Mouse (Mus musculus): ENCODE data around the gene Creb3l2. TPM values are rescaled to one million over a fixed set of nuclear protein-coding genes. Genes with fewer than 3 reads are reported as not detected.
A peak's percentile ranks its signal among the peaks of the same experiment; 100 is the strongest.

Creb3l2 gene
- polyA plus RNA-seq (2015; fragmentation: Nextera tagmentation; extraction: Ambion mirVana), result 4.1 and 4.6 TPM in 2 replicates

GRCm38 (mm10) chr6:37442041-37442667 is at the start of gene Creb3l2:
Creb3l2 (minus strand) TSS chr6:37442146.
- Histone ChIP-seq H3K4me3 (peak within 1 kb of the TSS; percentile 77), H3K4me1 (replicated peaks) (peaks cover 14% of the 10 kb centered on the region), H3K4me2 (peak within 1 kb of the TSS; percentile 88), H3K9ac (peak within 1 kb of the TSS; percentile 75), H3K9me3 (no peaks in the 10 kb centered on the region), H3K36me3 (no peaks in the 10 kb centered on the region), H3K27me3 (peaks cover 11% of the 10 kb centered on the region; the same call in 1 of the 2 replicates), H3K27ac (peak within 1 kb of the TSS; percentile 78)
- WGBS, result under 1% methylated on average over 33 of the region's 33 CpGs
- peak; percentile 99 for ATAC-seq (ENCODE audit: low FRiP score)

GRCm38 (mm10) chr6:37486502-37486901 is 44.6 kb upstream of the Creb3l2 start:
- no peaks in the 10 kb centered on the region for H3K27me3 ChIP-seq
- no peaks in the 10 kb centered on the region for H3K9me3 ChIP-seq
- ATAC-seq (ENCODE audit: low FRiP score), result no peak
- H3K4me3 ChIP-seq, result no peak overlapping the region
- H3K4me1 ChIP-seq (replicated peaks), result no peaks in the 10 kb centered on the region
- no peak overlapping the region for H3K27ac ChIP-seq
- H3K36me3 ChIP-seq, result no peaks in the 10 kb centered on the region
- no peak overlapping the region for H3K9ac ChIP-seq
- H3K4me2 ChIP-seq, result no peak overlapping the region
- WGBS, result 93% methylated on average over 4 of the region's 4 CpGs

GRCm38 (mm10) chr6:37484588-37485070 is 42.7 kb upstream of the Creb3l2 start:
- no peak overlapping the region for H3K4me3 ChIP-seq

GRCm38 (mm10) chr6:37483262-37483661 is 41.3 kb upstream of the Creb3l2 start:
- Histone ChIP-seq H3K9me3 (no peaks in the 10 kb centered on the region), H3K4me2 (no peak overlapping the region), H3K27ac (no peak overlapping the region), H3K4me3 (no peak overlapping the region), H3K9ac (no peak overlapping the region), H3K4me1 (replicated peaks) (no peaks in the 10 kb centered on the region), H3K36me3 (no peaks in the 10 kb centered on the region), H3K27me3 (no peaks in the 10 kb centered on the region)
- 48% methylated on average over 5 of the region's 5 CpGs for WGBS
- ATAC-seq (ENCODE audit: low FRiP score), result no peak

More at GRCm38 (mm10) chr6:37484588-37485070, 42.7 kb upstream of the Creb3l2 start:
- Histone ChIP-seq H3K4me1 (replicated peaks) (no peaks in the 10 kb centered on the region), H3K4me2 (no peak overlapping the region), H3K36me3 (no peaks in the 10 kb centered on the region), H3K9me3 (no peaks in the 10 kb centered on the region), H3K27me3 (no peaks in the 10 kb centered on the region), H3K27ac (no peak overlapping the region), H3K9ac (no peak overlapping the region)
- ATAC-seq (ENCODE audit: low FRiP score), result no peak
- 57% methylated on average over 1 of the region's 1 CpGs for WGBS

- Histone ChIP-seq H3K9me3 (no peaks in the 10 kb centered on the region), H3K36me3 (no peaks in the 10 kb centered on the region), H3K27me3 (no peaks in the 10 kb centered on the region), H3K9ac (no peak overlapping the region), H3K4me2 (no peak overlapping the region), H3K27ac (no peak overlapping the region), H3K4me1 (replicated peaks) (no peaks in the 10 kb centered on the region), H3K4me3 (no peak overlapping the region)
- ATAC-seq (ENCODE audit: low FRiP score), result no peak
- WGBS, result 91% methylated on average over 3 of the region's 3 CpGs
These were observed 39.2 kb upstream of the Creb3l2 start for GRCm38 (mm10) chr6:37481147-37481546.

- Histone ChIP-seq H3K9ac (no peak overlapping the region), H3K27ac (no peak overlapping the region), H3K4me1 (replicated peaks) (no peaks in the 10 kb centered on the region), H3K4me2 (no peak overlapping the region), H3K4me3 (no peak overlapping the region), H3K9me3 (no peaks in the 10 kb centered on the region), H3K27me3 (no peaks in the 10 kb centered on the region), H3K36me3 (no peaks in the 10 kb centered on the region)
- no peak for ATAC-seq (ENCODE audit: low FRiP score)
These were observed 38.1 kb upstream of the Creb3l2 start for GRCm38 (mm10) chr6:37480008-37480407.

GRCm38 (mm10) chr6:37478481-37478880 is 36.5 kb upstream of the Creb3l2 start:
- Histone ChIP-seq H3K9me3 (no peaks in the 10 kb centered on the region), H3K4me2 (no peak overlapping the region), H3K27ac (no peak overlapping the region), H3K9ac (no peak overlapping the region), H3K4me3 (no peak overlapping the region), H3K27me3 (no peaks in the 10 kb centered on the region), H3K4me1 (replicated peaks) (no peaks in the 10 kb centered on the region), H3K36me3 (no peaks in the 10 kb centered on the region)
- 92% methylated on average over 2 of the region's 2 CpGs for WGBS
- ATAC-seq (ENCODE audit: low FRiP score), result no peak

- Histone ChIP-seq H3K4me2 (no peak overlapping the region), H3K27me3 (no peaks in the 10 kb centered on the region), H3K4me1 (replicated peaks) (no peaks in the 10 kb centered on the region), H3K36me3 (no peaks in the 10 kb centered on the region), H3K4me3 (no peak overlapping the region), H3K9ac (no peak overlapping the region), H3K9me3 (no peaks in the 10 kb centered on the region), H3K27ac (no peak overlapping the region)
- no peak for ATAC-seq (ENCODE audit: low FRiP score)
- 88% methylated on average over 4 of the region's 4 CpGs for WGBS
These were observed 31.9 kb upstream of the Creb3l2 start for GRCm38 (mm10) chr6:37473674-37474342.

GRCm38 (mm10) chr6:37470216-37470615 is 28.3 kb upstream of the Creb3l2 start:
- H3K9me3 ChIP-seq, result no peaks in the 10 kb centered on the region
- H3K36me3 ChIP-seq, result no peaks in the 10 kb centered on the region
- H3K4me3 ChIP-seq, result no peak overlapping the region
- 79% methylated on average over 4 of the region's 4 CpGs for WGBS
- ATAC-seq (ENCODE audit: low FRiP score), result no peak
- no peak overlapping the region for H3K4me2 ChIP-seq
- H3K9ac ChIP-seq, result no peak overlapping the region
- H3K27ac ChIP-seq, result no peak overlapping the region
- H3K4me1 ChIP-seq (replicated peaks), result no peaks in the 10 kb centered on the region
- H3K27me3 ChIP-seq, result no peaks in the 10 kb centered on the region

- 79% methylated on average over 5 of the region's 5 CpGs for WGBS
- no peaks in the 10 kb centered on the region for H3K36me3 ChIP-seq
- H3K4me2 ChIP-seq, result no peak overlapping the region
- ATAC-seq (ENCODE audit: low FRiP score), result no peak
- no peak overlapping the region for H3K9ac ChIP-seq
- H3K4me3 ChIP-seq, result no peak overlapping the region
- no peaks in the 10 kb centered on the region for H3K9me3 ChIP-seq
- no peaks in the 10 kb centered on the region for H3K27me3 ChIP-seq
- H3K4me1 ChIP-seq (replicated peaks), result 0 out of 2 replicates have a peak, but pooled peaks cover 3% of the 10 kb centered on the region
- no peak overlapping the region for H3K27ac ChIP-seq
These were observed 23.9 kb upstream of the Creb3l2 start for GRCm38 (mm10) chr6:37465847-37466246.

GRCm38 (mm10) chr6:37465356-37465755 is 23.4 kb upstream of the Creb3l2 start:
- Histone ChIP-seq H3K27ac (no peak overlapping the region), H3K4me2 (no peak overlapping the region), H3K36me3 (no peaks in the 10 kb centered on the region), H3K27me3 (no peaks in the 10 kb centered on the region), H3K4me3 (no peak overlapping the region), H3K4me1 (replicated peaks) (0 out of 2 replicates have a peak, but pooled peaks cover 3% of the 10 kb centered on the region), H3K9me3 (no peaks in the 10 kb centered on the region), H3K9ac (no peak overlapping the region)
- ATAC-seq (ENCODE audit: low FRiP score), result no peak

- Histone ChIP-seq H3K27me3 (no peaks in the 10 kb centered on the region), H3K27ac (no peak overlapping the region), H3K4me2 (peak overlapping the region; percentile 53), H3K4me1 (replicated peaks) (0 out of 2 replicates have a peak, but pooled peaks cover 3% of the 10 kb centered on the region), H3K36me3 (no peaks in the 10 kb centered on the region), H3K4me3 (peak overlapping the region; percentile 36), H3K9ac (peak overlapping the region; percentile 19; the same call in 1 of the 2 replicates), H3K9me3 (no peaks in the 10 kb centered on the region)
- peak; percentile 51; the same call in 1 of the 2 replicates for ATAC-seq (ENCODE audit: low FRiP score)
- 4% methylated on average over 5 of the region's 5 CpGs for WGBS
These were observed 22.6 kb upstream of the Creb3l2 start for GRCm38 (mm10) chr6:37464585-37464984.
